Mouse (Mus musculus) liver, embryonic 13.5 days (tissue): ENCODE measurements around the gene Itpkc. TPM values are rescaled to one million over a fixed set of nuclear protein-coding genes. Genes with fewer than 3 reads are reported as not detected.
A peak's percentile ranks its signal among the peaks of the same experiment; 100 is the strongest.

Experiments
- ATAC-seq: fragments of 200-750 bp; cut with Nextera tagmentation; 2 replicates; pipeline ENCODE4 v1.8.0; 2017; ENCODE audit warnings: low read depth, mild to moderate bottlenecking, moderate number of reproducible peaks, moderate library complexity
- DNase-seq: peaks from one replicate; pipeline ENCODE4 v3.0.0; 2022
- H3K27ac ChIP-seq: fragments of 300-500 bp; sonication (generic); 2 replicates; pipeline ENCODE4 v1.5.1; 2015; ENCODE audit warnings: moderate library complexity, mild to moderate bottlenecking, inconsistent platforms
- H3K27me3 ChIP-seq: fragments of 300-500 bp; sonication (generic); 2 replicates; pipeline ENCODE4 v1.6.1; 2015; ENCODE audit warnings: mild to moderate bottlenecking, inconsistent platforms
- H3K36me3 ChIP-seq: fragments of 300-500 bp; sonication (generic); 2 replicates; pipeline ENCODE4 v1.6.1; 2015; ENCODE audit warnings: mild to moderate bottlenecking, inconsistent platforms
- H3K4me1 ChIP-seq: fragments of 300-500 bp; sonication (generic); replicated peaks from 2 replicates; pipeline ENCODE4 v1.6.1; 2015; ENCODE audit warnings: inconsistent platforms
- H3K4me2 ChIP-seq: fragments of 300-500 bp; sonication (generic); 2 replicates; pipeline ENCODE4 v1.6.1; 2015; ENCODE audit warnings: inconsistent platforms, mild to moderate bottlenecking, moderate library complexity
- H3K4me3 ChIP-seq: fragments of 300-500 bp; sonication (generic); replicated peaks from 2 replicates; pipeline ENCODE4 v1.5.1; 2015; ENCODE audit warnings: mild to moderate bottlenecking, inconsistent platforms
- H3K9ac ChIP-seq: fragments of 300-500 bp; sonication (generic); 2 replicates; pipeline ENCODE4 v1.6.1; 2015; ENCODE audit warnings: mild to moderate bottlenecking, inconsistent platforms
- H3K9me3 ChIP-seq: fragments of 300-500 bp; sonication (generic); replicated peaks from 2 replicates; pipeline ENCODE4 v1.6.1; 2016; ENCODE audit warnings: inconsistent platforms
- WGBS: fragments of 180-500 bp; shearing (Covaris S2); methylation state at CpG from one replicate; pipeline ENCODE4 v1.1.7; 2015; ENCODE audit not compliant: insufficient replicate concordance; 5-methylcytosine and 5-hydroxymethylcytosine counted together
- polyA plus RNA-seq: library from polyadenylated mRNA; unstranded; fragments of >200 nt; fragmentation: Nextera tagmentation; extraction: Ambion mirVana; gene quantifications from 2 replicates; pipeline ENCODE4 v1.2.1, GENCODE M21; 2015

Itpkc gene
- 1.4 and 1.9 TPM in 2 replicates for polyA plus RNA-seq

- Histone ChIP-seq H3K4me1 (peaks cover 68% of the 10 kb centered on the region), H3K36me3 (no peaks in the 10 kb centered on the region)
- under 1% methylated on average over 36 of the region's 49 CpGs for WGBS
Observed at GRCm38 (mm10) chr7:27228281-27228821, at the start of gene Itpkc. Gene Itpkc, minus strand, starts transcription at chr7:27228661.

GRCm38 (mm10) chr7:27277191-27277590 lies 48.7 kb upstream of the Itpkc start:
- ATAC-seq = no peak
- Histone ChIP-seq H3K4me3 (no peak overlapping the region), H3K9me3 (no peaks in the 10 kb centered on the region), H3K4me2 (no peak overlapping the region), H3K36me3 (peaks cover 13% of the 10 kb centered on the region; the same call in 1 of the 2 replicates), H3K9ac (no peak overlapping the region), H3K27ac (no peak overlapping the region), H3K4me1 (peaks cover 18% of the 10 kb centered on the region), H3K27me3 (no peaks in the 10 kb centered on the region)
- DNase-seq = no peak
- WGBS = 75% methylated on average over 3 of the region's 3 CpGs

More at GRCm38 (mm10) chr7:27228281-27228821, at the start of gene Itpkc:
- H3K9me3 ChIP-seq = no peaks in the 10 kb centered on the region
- peak within 1 kb of the TSS; percentile 84 for H3K4me3 ChIP-seq
- peak; percentile 90 for DNase-seq
- H3K27ac ChIP-seq = peak within 1 kb of the TSS; percentile 84
- H3K27me3 ChIP-seq = no peaks in the 10 kb centered on the region
- peak; percentile 82 for ATAC-seq
- peak within 1 kb of the TSS; percentile 96 for H3K4me2 ChIP-seq
- H3K9ac ChIP-seq = peak within 1 kb of the TSS; percentile 88

DNA sequence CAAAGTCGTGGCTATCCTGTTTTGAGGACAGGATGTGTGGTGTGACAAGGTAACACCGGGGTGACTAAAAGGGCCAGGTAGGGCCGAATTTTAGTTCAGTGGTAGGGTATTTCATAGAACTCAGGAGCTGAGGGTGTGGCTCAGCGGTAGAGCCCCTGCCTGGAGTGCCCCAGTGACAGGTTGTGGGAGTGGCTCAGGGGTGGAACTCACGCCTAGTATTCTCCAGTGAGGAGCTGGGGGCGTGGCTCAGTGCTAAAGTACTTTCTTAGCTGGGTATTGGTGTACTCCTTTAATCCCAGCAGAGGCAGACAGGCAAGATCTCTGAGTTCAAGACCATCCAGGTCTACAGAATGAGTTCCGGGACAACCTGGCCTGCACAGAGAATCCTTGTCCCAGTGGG lies 47.6 kb upstream of the Itpkc start:
- ATAC-seq (peak; percentile 65), DNase-seq (peak; percentile 40)
- Histone ChIP-seq H3K4me3 (no peak overlapping the region), H3K36me3 (peaks cover 12% of the 10 kb centered on the region; the same call in 1 of the 2 replicates), H3K27me3 (no peaks in the 10 kb centered on the region), H3K4me2 (no peak overlapping the region), H3K4me1 (peaks cover 16% of the 10 kb centered on the region), H3K9me3 (peaks cover 4% of the 10 kb centered on the region; the same call in 1 of the 2 replicates), H3K9ac (no peak overlapping the region), H3K27ac (no peak overlapping the region)
- 26% methylated on average over 7 of the region's 7 CpGs for WGBS

DNA sequence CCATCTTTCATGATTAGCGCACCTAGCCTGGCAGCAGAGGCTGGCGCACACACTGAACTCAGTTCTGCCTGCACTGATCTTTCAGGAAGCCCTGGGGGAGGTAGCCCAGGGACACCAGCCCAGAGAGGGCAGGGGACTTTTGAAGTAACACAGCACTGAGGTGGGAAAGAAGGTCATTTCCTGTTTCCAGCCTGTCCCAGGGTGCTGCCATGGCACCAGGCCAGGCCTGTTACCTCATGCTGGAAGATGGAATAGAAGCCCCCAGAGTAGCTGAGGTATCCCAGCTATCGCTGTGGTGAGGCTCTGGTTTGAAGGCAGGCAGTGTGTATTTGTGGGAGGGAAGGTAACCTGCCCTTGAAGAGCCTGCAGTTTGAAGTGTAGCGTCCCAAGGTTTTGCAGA lies 46.5 kb upstream of the Itpkc start:
- Histone ChIP-seq H3K9ac (no peak overlapping the region), H3K4me2 (no peak overlapping the region), H3K9me3 (peaks cover 4% of the 10 kb centered on the region; the same call in 1 of the 2 replicates), H3K4me3 (no peak overlapping the region), H3K36me3 (peaks cover 8% of the 10 kb centered on the region; the same call in 1 of the 2 replicates), H3K27ac (no peak overlapping the region), H3K4me1 (peaks cover 16% of the 10 kb centered on the region), H3K27me3 (no peaks in the 10 kb centered on the region)
- WGBS = 79% methylated on average over 4 of the region's 4 CpGs
- no peak for DNase-seq
- ATAC-seq = no peak

DNA sequence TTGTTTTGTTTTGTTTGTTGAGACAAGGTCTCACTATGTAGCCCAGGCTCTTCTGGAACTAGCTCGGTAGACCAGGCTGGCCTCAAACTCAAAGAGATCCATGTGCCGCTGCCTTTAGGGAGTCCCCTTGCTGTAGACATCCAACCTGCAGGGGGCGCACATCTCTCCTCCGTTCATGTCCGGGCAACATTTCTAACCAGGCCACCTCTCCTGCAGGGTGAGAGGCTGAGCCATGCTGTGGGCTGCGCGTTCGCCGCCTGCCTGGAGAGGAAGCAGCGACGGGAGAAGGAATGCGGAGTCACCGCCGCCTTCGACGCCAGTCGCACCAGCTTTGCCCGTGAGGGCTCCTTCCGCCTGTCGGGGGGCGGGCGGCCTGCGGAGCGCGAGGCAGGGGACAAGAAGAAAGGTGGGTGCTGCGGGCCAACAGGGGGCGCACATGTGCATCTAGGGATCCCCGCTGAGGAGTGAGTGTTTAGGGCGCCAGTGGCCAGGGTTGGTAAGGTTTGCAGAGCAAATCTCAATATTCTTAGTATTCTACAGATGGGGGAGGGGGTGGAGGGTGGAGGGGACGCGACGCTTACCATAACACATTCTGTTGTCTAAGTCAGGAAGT lies 45.4 kb upstream of the Itpkc start:
- H3K27me3 ChIP-seq = no peaks in the 10 kb centered on the region
- peak; percentile 67 for DNase-seq
- peak overlapping the region; percentile 62 for H3K4me2 ChIP-seq
- WGBS = 33% methylated on average over 32 of the region's 32 CpGs
- peak overlapping the region; percentile 59 for H3K9ac ChIP-seq
- H3K27ac ChIP-seq = no peak overlapping the region
- ATAC-seq = peak; percentile 75
- peaks cover 16% of the 10 kb centered on the region for H3K4me1 ChIP-seq
- H3K36me3 ChIP-seq = peaks cover 15% of the 10 kb centered on the region
- H3K9me3 ChIP-seq = peaks cover 4% of the 10 kb centered on the region; the same call in 1 of the 2 replicates
- peak overlapping the region; percentile 52 for H3K4me3 ChIP-seq

- Histone ChIP-seq H3K9ac (no peak overlapping the region), H3K4me2 (no peak overlapping the region), H3K27me3 (no peaks in the 10 kb centered on the region), H3K27ac (no peak overlapping the region), H3K4me1 (peaks cover 12% of the 10 kb centered on the region), H3K9me3 (peaks cover 4% of the 10 kb centered on the region; the same call in 1 of the 2 replicates), H3K4me3 (no peak overlapping the region), H3K36me3 (peaks cover 15% of the 10 kb centered on the region)
- ATAC-seq (no peak), DNase-seq (no peak)
- 79% methylated on average over 8 of the region's 8 CpGs for WGBS
Observed at GRCm38 (mm10) chr7:27271423-27271822, 43.0 kb upstream of the Itpkc start.

DNA sequence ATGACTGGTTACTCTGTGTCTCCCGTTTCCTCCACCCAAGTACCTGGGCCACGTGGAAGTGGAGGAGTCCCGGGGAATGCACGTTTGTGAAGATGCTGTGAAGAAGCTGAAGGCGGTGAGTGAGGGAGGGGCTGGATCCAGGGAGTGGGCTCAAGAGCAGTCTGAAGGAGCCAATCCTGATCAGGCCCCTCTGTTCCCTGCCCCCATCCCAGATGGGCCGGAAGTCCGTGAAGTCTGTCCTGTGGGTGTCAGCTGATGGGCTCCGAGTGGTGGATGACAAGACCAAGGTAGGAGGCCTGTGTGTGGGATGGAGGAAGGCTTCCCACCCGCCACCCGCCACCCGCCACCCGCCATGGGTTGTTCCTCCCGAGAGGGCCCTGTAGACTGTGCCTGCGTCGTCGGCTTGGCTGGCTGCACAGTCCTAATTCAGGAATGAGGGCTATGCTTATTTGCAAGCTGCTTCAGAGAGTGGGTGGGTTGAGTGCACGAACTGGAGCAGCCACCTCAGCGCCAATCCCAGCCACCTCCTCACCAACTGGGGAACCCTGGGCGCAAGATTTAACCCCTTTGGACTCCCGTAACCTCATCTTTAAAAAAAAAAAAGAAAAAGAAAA lies 38.2 kb upstream of the Itpkc start:
- no peak overlapping the region for H3K27ac ChIP-seq
- no peaks in the 10 kb centered on the region for H3K27me3 ChIP-seq
- H3K4me2 ChIP-seq = no peak overlapping the region
- DNase-seq (no peak), ATAC-seq (no peak)
- 68% methylated on average over 20 of the region's 20 CpGs for WGBS
- H3K9ac ChIP-seq = no peak overlapping the region
- H3K4me3 ChIP-seq = no peak overlapping the region
- H3K9me3 ChIP-seq = peaks cover 3% of the 10 kb centered on the region; the same call in 1 of the 2 replicates
- no peaks in the 10 kb centered on the region for H3K4me1 ChIP-seq
- H3K36me3 ChIP-seq = peaks cover 15% of the 10 kb centered on the region

DNA sequence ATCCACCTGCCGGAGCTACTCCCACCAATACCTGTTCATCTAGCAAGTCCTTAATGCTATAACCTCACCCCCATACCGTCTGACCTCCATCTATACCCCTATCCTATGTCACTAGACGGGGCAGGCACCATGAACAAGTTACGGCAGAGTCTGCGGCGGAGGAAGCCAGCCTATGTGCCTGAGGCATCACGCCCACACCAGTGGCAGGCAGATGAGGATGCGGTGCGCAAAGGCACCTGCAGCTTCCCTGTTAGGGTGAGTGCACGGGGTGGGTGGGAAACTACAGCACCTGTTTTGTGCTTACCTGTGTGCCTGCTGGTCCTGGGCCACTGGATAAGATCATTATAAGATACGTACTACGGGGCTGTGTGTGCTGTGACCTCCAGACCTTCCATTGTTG lies 36.3 kb upstream of the Itpkc start:
- no peak overlapping the region for H3K4me2 ChIP-seq
- ATAC-seq = no peak
- peaks cover 1% of the 10 kb centered on the region; the same call in 1 of the 2 replicates for H3K27me3 ChIP-seq

DNA sequence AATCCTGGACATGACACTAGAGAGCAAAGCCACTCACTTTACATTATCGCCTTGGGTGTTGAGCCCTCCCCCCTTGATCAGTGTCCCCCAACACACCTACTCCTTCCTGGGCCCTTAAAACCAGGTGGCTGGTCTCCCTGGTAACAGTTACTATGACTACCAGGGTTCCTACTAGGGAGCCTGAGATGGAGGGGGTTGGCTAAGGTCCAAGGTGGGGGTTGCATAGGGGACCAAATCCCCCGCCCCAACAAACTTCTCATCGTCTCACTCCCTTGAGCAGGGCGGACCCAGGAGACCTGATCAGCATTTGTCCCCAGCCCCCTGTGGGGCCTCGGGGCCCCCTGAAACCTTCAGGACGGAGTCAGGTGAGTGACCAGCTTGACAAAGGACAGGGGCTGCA lies 33.4 kb upstream of the Itpkc start:
- Histone ChIP-seq H3K4me3 (no peak overlapping the region), H3K27me3 (peaks cover 8% of the 10 kb centered on the region; the same call in 1 of the 2 replicates), H3K27ac (no peak overlapping the region), H3K36me3 (no peaks in the 10 kb centered on the region), H3K4me2 (no peak overlapping the region), H3K9ac (no peak overlapping the region), H3K4me1 (peaks cover 25% of the 10 kb centered on the region), H3K9me3 (no peaks in the 10 kb centered on the region)
- WGBS = 64% methylated on average over 6 of the region's 6 CpGs
- no peak for DNase-seq
- ATAC-seq = no peak

More for the DNA sequence above, 36.3 kb upstream of the Itpkc start:
- Histone ChIP-seq H3K9me3 (no peaks in the 10 kb centered on the region), H3K4me3 (no peak overlapping the region), H3K36me3 (peaks cover 15% of the 10 kb centered on the region), H3K4me1 (no peaks in the 10 kb centered on the region; the same call in 1 of the 2 replicates), H3K27ac (no peak overlapping the region), H3K9ac (no peak overlapping the region)
- 80% methylated on average over 12 of the region's 12 CpGs for WGBS
- DNase-seq = no peak

- no peak overlapping the region for H3K4me3 ChIP-seq
- H3K4me1 ChIP-seq = peaks cover 35% of the 10 kb centered on the region
- no peaks in the 10 kb centered on the region for H3K36me3 ChIP-seq
- no peak overlapping the region for H3K4me2 ChIP-seq
- H3K9ac ChIP-seq = no peak overlapping the region
- no peak for ATAC-seq
- no peak for DNase-seq
- H3K9me3 ChIP-seq = no peaks in the 10 kb centered on the region
- 51% methylated on average over 7 of the region's 7 CpGs for WGBS
- no peak overlapping the region for H3K27ac ChIP-seq
- H3K27me3 ChIP-seq = peaks cover 8% of the 10 kb centered on the region; the same call in 1 of the 2 replicates
Observed at GRCm38 (mm10) chr7:27260856-27261255, 32.4 kb upstream of the Itpkc start.

GRCm38 (mm10) chr7:27259771-27260170 lies 31.3 kb upstream of the Itpkc start:
- Histone ChIP-seq H3K9me3 (no peaks in the 10 kb centered on the region), H3K4me3 (peak overlapping the region; percentile 73), H3K4me2 (peak overlapping the region; percentile 98), H3K36me3 (0 out of 2 replicates have a peak, but pooled peaks cover 4% of the 10 kb centered on the region), H3K27ac (no peak overlapping the region), H3K9ac (peak overlapping the region; percentile 82; the same call in 1 of the 2 replicates), H3K4me1 (peaks cover 46% of the 10 kb centered on the region), H3K27me3 (peaks cover 8% of the 10 kb centered on the region; the same call in 1 of the 2 replicates)
- DNase-seq (no peak), ATAC-seq (no peak)
- 52% methylated on average over 5 of the region's 5 CpGs for WGBS
